Mouse (Mus musculus): ENCODE results near the gene Smpd3. TPM values are rescaled to one million over a fixed set of nuclear protein-coding genes. Genes with fewer than 3 reads are reported as not detected.

Smpd3 gene
- total RNA-seq, 2 experiments from 2014 or later = 52.6 to 59.1 TPM

DNA sequence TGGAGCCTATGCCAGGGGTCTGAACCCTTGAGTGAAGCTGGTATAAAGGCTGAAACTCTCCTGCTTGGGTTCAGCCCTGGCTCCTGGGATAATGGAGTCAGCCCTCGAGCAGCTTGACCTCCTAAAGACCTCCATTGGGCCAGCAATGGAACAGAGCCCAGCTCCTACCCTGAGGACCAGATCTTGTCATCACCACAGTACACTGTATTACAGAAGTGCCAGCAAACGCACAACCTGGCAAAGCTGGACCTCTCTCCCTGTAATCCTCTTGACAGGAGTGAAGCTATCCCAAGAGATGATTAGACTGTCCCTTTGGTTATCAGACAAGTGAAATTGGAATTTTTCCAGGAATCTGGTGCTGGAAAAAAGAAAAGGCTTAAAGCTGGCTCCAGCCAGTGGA, 13.3 kb upstream of the Smpd3 start:
- intact Hi-C loops (cut with DNase I) = no loop called here
- no peak overlapping the region for H3K27ac ChIP-seq
- no peak for DNase-seq (ENCODE audit: extremely low spot score in 1 of 2, low spot score in 2 of 2)
- no peak for TF ChIP-seq CTCF (IDR thresholded peaks at IDR 0.05)
- no peak overlapping the region for H3K4me3 ChIP-seq

- intact Hi-C loops (cut with DNase I) = no loop called here
- DNase-seq (ENCODE audit: extremely low spot score in 1 of 2, low spot score in 2 of 2) = no peak
- TF ChIP-seq CTCF (IDR thresholded peaks at IDR 0.05) = no peak
- no peak overlapping the region for H3K4me3 ChIP-seq
- no peak overlapping the region for H3K27ac ChIP-seq
These were observed 11.6 kb upstream of the Smpd3 start for GRCm38 (mm10) chr8:106349398-106349797.

DNA sequence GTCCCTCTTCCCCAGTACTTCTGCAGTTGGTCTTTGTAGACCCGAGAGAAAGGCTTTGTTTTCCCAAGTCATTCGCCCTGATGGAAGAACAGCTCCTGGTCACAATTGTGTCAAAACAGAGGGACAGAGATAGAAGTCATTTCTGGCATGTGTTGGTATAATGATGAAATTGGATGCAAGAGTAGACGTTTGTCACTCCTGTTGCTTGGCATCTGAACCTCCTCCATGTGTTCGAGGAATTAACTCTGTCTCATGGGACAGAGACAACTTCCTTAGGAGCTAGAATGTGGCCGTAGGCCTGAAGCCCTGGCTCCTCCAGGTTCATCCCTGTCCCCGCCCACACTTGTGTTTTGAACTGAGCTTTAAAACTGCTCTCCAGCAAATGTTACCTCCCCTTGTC, 8.3 kb upstream of the Smpd3 start:
- no peak for DNase-seq (ENCODE audit: extremely low spot score in 1 of 2, low spot score in 2 of 2)
- Histone ChIP-seq H3K4me3 (no peak overlapping the region), H3K27ac (no peak overlapping the region)
- TF ChIP-seq CTCF (IDR thresholded peaks at IDR 0.05) = no peak
- intact Hi-C loops (cut with DNase I) = no loop called here

DNA sequence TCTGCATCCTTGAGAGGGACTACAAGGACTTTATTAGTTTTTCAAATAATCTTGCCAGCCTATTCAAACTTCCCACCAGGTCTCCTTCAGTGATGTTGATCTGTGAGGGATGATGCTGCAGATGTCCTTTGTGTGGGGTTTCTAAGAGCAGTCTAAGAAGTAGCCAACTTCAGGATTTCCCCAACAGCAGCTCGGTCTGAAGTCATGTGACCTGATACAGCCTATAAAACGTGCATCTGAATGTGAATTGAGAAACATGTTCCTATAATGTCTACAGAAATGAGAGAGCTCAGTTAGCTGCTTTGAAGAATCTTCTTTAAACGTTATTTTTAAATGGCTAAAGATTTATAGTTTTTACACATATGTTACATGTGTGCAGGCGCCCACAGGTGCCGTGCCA, 5.7 kb upstream of the Smpd3 start:
- no peak for TF ChIP-seq CTCF (IDR thresholded peaks at IDR 0.05)
- no peak overlapping the region for H3K27ac ChIP-seq
- intact Hi-C loops (cut with DNase I) = no loop called here
- DNase-seq (ENCODE audit: extremely low spot score in 1 of 2, low spot score in 2 of 2) = no peak
- no peak overlapping the region for H3K4me3 ChIP-seq

DNA sequence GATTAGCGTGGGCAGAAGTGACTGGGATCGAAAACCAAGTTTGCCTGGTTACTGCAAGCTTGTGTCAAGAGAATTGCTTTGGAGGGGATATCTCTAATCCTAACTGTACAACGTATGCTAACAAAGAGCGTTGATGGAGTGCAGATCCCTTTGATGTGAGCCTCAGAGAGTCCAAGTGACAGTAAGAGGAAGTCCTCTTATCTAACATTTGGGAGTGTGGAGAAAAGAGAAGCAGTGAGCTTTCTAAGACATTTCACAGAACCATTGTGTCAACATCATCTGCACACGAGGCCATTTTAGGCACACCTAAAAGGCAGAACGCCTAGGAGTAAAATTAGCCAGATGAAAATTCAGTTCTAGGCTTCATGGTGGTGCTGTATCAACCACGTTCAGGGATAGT, 5.0 kb upstream of the Smpd3 start:
- Histone ChIP-seq H3K4me3 (no peak overlapping the region), H3K27ac (no peak overlapping the region)
- TF ChIP-seq CTCF (IDR thresholded peaks at IDR 0.05) = no peak
- DNase-seq (ENCODE audit: extremely low spot score in 1 of 2, low spot score in 2 of 2) = no peak
- intact Hi-C loops (cut with DNase I) = no loop called here

DNA sequence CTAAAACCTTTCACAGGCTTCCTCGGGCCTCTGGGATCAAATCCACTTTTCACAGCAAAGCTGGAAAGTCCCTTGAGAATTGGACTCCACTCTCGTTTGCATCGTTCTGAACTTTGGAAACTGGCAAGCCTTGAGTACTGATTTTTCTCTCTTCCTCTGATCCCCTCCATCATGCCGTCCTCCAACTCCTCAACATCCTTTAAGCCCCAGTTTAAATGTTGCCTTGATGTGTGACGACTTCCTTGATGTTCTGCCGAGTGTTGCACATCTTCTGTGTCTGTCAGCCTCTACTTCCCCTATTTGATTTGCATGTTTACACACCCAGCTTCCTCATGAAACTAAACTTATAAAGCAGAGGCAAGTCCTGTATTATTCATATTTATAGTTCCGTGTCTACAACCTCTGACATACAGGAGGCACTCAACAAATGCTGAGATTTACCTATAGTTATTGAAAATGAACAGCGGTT, 987 bp upstream of the Smpd3 start:
- intact Hi-C loops (cut with DNase I) = loop anchor here (5.0 kb wide), 1 partner anchor 66 kb away; no protein-coding TSS in a partner anchor
- H3K4me3 ChIP-seq = peak overlapping the region; percentile 60
- DNase-seq (ENCODE audit: extremely low spot score in 1 of 2, low spot score in 2 of 2) = no peak
- peak overlapping the region; percentile 89 for H3K27ac ChIP-seq
- no peak for TF ChIP-seq CTCF (IDR thresholded peaks at IDR 0.05)

- DNase-seq (ENCODE audit: extremely low spot score in 1 of 2, low spot score in 2 of 2) = peak; percentile 61 to 68
- Histone ChIP-seq H3K27ac (peak overlapping the region; percentile 91), H3K4me3 (peak overlapping the region; percentile 57)
- intact Hi-C loops (cut with DNase I) = loop anchor here (2.0 to 5.0 kb wide), 3 partner anchors 64 to 126 kb away; partner anchors contain the start of genes Prmt7 and Slc7a6os
- TF ChIP-seq CTCF (IDR thresholded peaks at IDR 0.05) = no peak
These were observed 1.2 kb downstream of the Smpd3 start for GRCm38 (mm10) chr8:106336561-106336960.

GRCm38 (mm10) chr8:106336031-106336430, 1.8 kb downstream of the Smpd3 start:
- Histone ChIP-seq H3K4me3 (peak overlapping the region; percentile 57), H3K27ac (peak overlapping the region; percentile 91)
- DNase-seq (ENCODE audit: extremely low spot score in 1 of 2, low spot score in 2 of 2) = no peak
- no peak for TF ChIP-seq CTCF (IDR thresholded peaks at IDR 0.05)
- intact Hi-C loops (cut with DNase I) = loop anchor here (2.0 to 5.0 kb wide), 3 partner anchors 64 to 125 kb away; partner anchors contain the start of genes Prmt7 and Slc7a6os

DNA sequence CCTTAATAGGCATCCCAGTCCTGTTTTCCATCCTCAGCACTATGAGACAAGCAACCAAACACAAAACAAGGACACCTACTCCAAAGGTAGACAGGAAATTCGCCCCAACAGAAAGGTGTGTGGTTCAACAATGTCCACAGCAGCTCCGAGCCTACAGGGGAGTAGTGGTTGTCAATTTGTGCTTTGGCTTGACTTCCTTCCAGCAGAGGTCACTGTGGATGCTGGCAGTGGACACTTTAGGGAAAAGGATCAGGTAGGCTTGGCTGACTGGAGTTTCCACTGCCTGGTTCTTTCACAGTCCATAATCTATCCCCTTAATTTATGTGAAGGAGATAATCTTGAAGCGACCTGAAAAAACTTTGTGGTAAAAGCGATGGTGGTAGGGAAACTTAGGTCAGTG, 2.6 kb downstream of the Smpd3 start:
- DNase-seq (ENCODE audit: extremely low spot score in 1 of 2, low spot score in 2 of 2) = no peak
- Histone ChIP-seq H3K4me3 (no peak overlapping the region), H3K27ac (no peak overlapping the region; the same call in 1 of the 2 replicates)
- TF ChIP-seq CTCF (IDR thresholded peaks at IDR 0.05) = peak; percentile 26
- intact Hi-C loops (cut with DNase I) = loop anchor here (5.0 kb wide), 1 partner anchor 63 kb away; no protein-coding TSS in a partner anchor

DNA sequence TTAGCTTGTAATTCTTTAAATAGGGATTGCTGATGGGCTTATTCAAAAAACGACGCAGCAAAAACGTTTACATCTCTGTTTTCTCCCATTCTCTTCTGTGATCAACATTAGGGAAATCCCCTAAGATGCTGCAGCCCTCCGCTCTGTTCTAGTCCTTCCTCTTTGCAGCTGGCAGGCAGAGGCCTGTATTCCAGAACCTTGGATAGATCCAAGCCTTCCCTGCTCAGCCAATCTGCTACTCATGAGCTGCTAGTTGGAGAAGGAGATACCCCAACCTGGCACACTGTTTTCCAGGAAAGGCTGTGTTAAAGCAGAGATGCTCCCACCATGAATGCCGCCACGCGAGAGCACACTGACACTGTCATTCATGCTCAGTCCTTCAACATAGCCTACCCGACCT, 4.4 kb downstream of the Smpd3 start:
- intact Hi-C loops (cut with DNase I) = no loop called here
- Histone ChIP-seq H3K27ac (peak overlapping the region; percentile 1; the same call in 1 of the 2 replicates), H3K4me3 (no peak overlapping the region)
- DNase-seq (ENCODE audit: extremely low spot score in 1 of 2, low spot score in 2 of 2) = no peak
- TF ChIP-seq CTCF (IDR thresholded peaks at IDR 0.05) = no peak

- intact Hi-C loops (cut with DNase I) = no loop called here
- Histone ChIP-seq H3K4me3 (no peak overlapping the region), H3K27ac (peak overlapping the region; percentile 16)
- no peak for TF ChIP-seq CTCF (IDR thresholded peaks at IDR 0.05)
- no peak for DNase-seq (ENCODE audit: extremely low spot score in 1 of 2, low spot score in 2 of 2)
These were observed 5.3 kb downstream of the Smpd3 start for GRCm38 (mm10) chr8:106332498-106332897.

- H3K4me3 ChIP-seq = no peak overlapping the region
- DNase-seq (ENCODE audit: extremely low spot score in 1 of 2, low spot score in 2 of 2) = no peak
- H3K27ac ChIP-seq = no peak overlapping the region
- intact Hi-C loops (cut with DNase I) = no loop called here
- TF ChIP-seq CTCF (IDR thresholded peaks at IDR 0.05) = no peak
These were observed 11.2 kb downstream of the Smpd3 start for GRCm38 (mm10) chr8:106326624-106327023.

DNA sequence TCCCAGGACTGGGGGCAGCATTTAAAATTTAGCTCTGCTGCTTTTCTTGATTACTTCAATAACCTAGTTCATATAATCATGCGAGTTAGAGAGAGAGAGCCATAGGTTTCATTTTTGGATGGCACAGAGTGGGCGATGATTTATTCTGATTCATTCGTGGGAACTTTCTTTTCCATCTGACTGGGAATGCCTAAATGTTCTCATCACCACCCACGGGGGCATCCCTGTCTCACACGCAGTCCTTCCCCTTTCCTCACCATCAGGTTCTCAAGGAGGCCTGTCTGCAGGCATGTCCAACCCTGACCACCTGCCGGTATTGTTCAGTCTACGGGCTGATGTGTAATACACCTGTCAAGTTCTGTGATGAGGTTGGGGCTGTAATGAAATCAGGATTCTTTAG, 16.4 kb downstream of the Smpd3 start:
- Histone ChIP-seq H3K4me3 (no peak overlapping the region), H3K27ac (no peak overlapping the region)
- DNase-seq (ENCODE audit: extremely low spot score in 1 of 2, low spot score in 2 of 2) = peak in 1 of 2 experiments; percentile 46
- intact Hi-C loops (cut with DNase I) = no loop called here
- TF ChIP-seq CTCF (IDR thresholded peaks at IDR 0.05) = no peak

Data from left cerebral cortex, adult 2 months (tissue).